Mouse (Mus musculus): Measurements from ENCODE around the gene Kcna2. TPM values are rescaled to one million over a fixed set of nuclear protein-coding genes. Genes with fewer than 3 reads are reported as not detected.

Gene Kcna2
- polyA plus RNA-seq, 1 experiment from 2014 or later = 1.3 TPM

DNA sequence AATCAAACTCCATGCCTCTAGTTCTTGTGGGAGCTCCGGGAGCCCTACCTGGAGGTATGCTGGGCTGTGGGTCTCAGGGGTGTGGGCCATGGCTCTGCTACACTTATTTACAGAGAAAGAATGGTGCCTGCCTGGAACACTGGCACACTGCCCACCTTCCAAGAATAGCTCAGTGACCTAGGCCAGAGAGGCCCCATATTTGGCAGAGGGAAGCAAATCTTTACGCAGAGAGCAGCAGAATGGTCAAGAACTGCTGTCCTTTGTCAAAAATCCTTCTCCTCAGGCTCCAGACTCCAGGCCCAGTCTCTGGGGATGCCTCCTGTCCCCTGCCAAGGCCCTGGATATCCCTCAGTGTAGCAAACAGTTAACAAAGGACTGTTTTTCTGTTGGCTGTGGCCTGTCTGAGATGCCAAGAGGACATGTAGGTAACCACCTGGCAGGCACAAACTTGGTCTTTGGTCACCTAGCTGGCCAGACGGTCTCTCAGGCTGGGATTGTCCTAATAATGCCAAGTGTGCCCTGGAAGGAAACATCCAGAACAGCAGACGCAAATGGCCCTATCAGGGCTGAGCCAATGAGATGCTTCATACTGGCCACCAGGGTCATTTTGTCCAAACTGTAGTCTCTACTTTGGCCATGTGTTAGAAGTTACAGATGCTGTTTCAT is 29.8 kb downstream of the Kcna2 start:
- no peak overlapping the region for H3K9ac ChIP-seq
- H3K27ac ChIP-seq = no peak overlapping the region
- peaks cover 12% of the 10 kb centered on the region for H3K4me1 ChIP-seq (replicated peaks)
- H3K4me2 ChIP-seq = no peak overlapping the region
- no peak overlapping the region for H3K4me3 ChIP-seq
- no peaks in the 10 kb centered on the region for H3K36me3 ChIP-seq
- no peak for ATAC-seq (ENCODE audit: low FRiP score)
- WGBS = 86% methylated on average over 4 of the region's 4 CpGs
- H3K27me3 ChIP-seq = no peaks in the 10 kb centered on the region
- no peaks in the 10 kb centered on the region for H3K9me3 ChIP-seq

DNA sequence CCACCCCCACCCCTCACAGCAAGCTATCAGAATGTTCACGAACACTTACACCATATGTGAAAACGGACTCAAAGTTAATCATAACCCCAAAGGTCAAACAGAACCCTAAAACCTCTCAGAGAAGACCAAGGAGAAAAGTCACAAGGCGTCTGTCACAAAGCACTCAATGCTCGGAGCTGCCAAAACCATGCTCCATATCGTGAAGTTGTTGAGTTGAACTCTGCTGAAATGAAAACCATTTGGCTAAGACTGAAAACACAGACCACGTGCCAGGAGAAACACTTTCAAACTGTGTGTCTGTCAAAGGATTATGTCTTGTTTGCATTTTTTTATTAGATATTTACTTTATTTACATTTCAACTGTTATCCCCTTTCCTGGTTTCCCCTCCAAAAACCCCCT is 30.9 kb downstream of the Kcna2 start:
- no peaks in the 10 kb centered on the region for H3K27me3 ChIP-seq
- H3K4me1 ChIP-seq (replicated peaks) = peaks cover 12% of the 10 kb centered on the region
- 75% methylated on average over 6 of the region's 6 CpGs for WGBS
- H3K4me2 ChIP-seq = no peak overlapping the region
- H3K9me3 ChIP-seq = no peaks in the 10 kb centered on the region
- no peak for ATAC-seq (ENCODE audit: low FRiP score)
- no peaks in the 10 kb centered on the region for H3K36me3 ChIP-seq
- no peak overlapping the region for H3K4me3 ChIP-seq
- H3K9ac ChIP-seq = no peak overlapping the region
- H3K27ac ChIP-seq = peak overlapping the region; percentile 12; the same call in 1 of the 2 replicates

DNA sequence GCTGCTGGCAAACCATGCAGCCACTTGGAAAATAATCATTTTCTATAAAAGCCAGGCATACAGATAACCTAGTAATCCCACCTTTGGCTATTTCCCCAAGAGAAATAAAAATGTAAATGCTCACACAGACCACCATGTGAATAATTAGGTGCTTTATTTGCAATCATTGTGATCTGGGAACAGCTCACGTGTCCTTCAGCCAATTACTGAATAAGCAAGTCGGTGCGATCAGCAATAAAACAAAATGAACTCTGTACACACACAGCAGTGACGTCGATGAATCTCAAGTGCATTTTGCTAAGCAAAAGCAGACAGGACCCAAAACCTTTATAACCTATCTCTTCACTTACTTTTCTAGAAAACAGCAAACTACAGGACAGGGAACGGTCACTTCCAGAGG is 31.7 kb downstream of the Kcna2 start:
- H3K4me2 ChIP-seq = no peak overlapping the region
- H3K9me3 ChIP-seq = no peaks in the 10 kb centered on the region
- peak; percentile 57; the same call in 1 of the 2 replicates for ATAC-seq (ENCODE audit: low FRiP score)
- no peak overlapping the region for H3K9ac ChIP-seq
- peaks cover 12% of the 10 kb centered on the region for H3K4me1 ChIP-seq (replicated peaks)
- H3K27ac ChIP-seq = peak overlapping the region; percentile 12; the same call in 1 of the 2 replicates
- 55% methylated on average over 6 of the region's 6 CpGs for WGBS
- H3K4me3 ChIP-seq = no peak overlapping the region
- no peaks in the 10 kb centered on the region for H3K36me3 ChIP-seq
- H3K27me3 ChIP-seq = no peaks in the 10 kb centered on the region

DNA sequence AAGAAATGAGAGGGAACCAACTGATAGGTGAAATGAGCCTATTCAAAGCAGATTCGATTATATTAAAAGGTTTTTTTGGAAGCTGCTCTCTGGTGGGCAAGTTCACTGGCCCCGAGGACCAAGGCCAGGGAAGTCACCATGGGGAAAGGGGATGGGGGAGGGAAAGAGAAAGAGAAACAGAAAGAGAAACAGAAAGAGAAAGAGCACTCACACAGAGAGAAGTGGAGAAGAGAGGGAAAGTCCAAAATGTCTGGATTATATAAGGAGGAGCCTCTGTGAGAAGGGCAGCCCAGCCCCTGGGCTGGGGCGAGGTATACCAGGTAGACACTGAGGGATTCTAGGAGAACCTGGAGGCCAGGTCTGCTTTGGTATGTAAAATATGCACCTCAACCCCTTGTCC is 33.5 kb downstream of the Kcna2 start:
- Histone ChIP-seq H3K27me3 (no peaks in the 10 kb centered on the region), H3K36me3 (no peaks in the 10 kb centered on the region), H3K4me3 (no peak overlapping the region), H3K9ac (no peak overlapping the region), H3K27ac (no peak overlapping the region), H3K4me2 (no peak overlapping the region), H3K4me1 (replicated peaks) (peaks cover 7% of the 10 kb centered on the region), H3K9me3 (no peaks in the 10 kb centered on the region)
- ATAC-seq (ENCODE audit: low FRiP score) = no peak
- WGBS = 91% methylated on average over 3 of the region's 3 CpGs

DNA sequence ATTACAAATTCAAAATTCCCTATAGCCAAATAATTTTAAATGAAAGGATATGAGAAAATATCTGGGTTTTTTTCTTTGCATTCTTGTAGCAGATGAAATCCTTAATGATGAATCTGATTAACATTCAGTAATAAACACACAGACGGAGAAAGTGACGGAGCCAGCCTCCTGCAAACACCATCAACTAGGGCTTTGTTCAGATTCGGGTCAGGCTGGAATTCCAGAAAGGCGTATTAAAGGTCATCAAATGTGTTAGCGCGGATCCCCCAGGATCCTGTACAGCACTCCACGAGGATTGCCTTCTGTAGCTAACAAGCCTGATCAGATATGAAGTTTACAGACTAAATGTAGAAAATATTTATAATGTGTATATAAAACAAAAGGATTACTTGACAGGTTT is 46.2 kb downstream of the Kcna2 start:
- H3K36me3 ChIP-seq = no peaks in the 10 kb centered on the region
- WGBS = 51% methylated on average over 7 of the region's 7 CpGs
- no peaks in the 10 kb centered on the region for H3K9me3 ChIP-seq

DNA sequence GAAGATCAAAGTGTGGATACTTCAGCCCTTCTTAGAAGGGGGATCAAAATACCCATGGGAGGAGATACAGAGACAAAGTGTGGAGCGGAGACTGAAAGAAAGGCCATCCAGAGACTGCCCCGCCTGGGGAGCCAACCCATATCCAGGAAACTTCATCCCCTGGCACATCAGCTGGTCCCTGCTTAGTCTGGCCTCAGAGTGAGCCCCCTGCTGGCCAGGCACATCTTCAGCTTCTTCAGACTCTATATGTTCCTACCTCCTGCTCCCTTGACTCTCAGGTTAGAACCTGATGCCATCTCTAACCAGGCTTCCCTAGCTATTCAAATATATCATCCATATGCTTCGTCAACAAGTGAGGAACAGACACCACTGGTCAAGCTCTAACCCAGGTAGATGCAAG is 48.1 kb downstream of the Kcna2 start:
- Histone ChIP-seq H3K27ac (no peak overlapping the region), H3K9me3 (no peaks in the 10 kb centered on the region), H3K27me3 (no peaks in the 10 kb centered on the region), H3K9ac (no peak overlapping the region), H3K36me3 (no peaks in the 10 kb centered on the region), H3K4me3 (no peak overlapping the region), H3K4me1 (replicated peaks) (peaks cover 21% of the 10 kb centered on the region), H3K4me2 (no peak overlapping the region)
- no peak for ATAC-seq (ENCODE audit: low FRiP score)
- WGBS = 73% methylated on average over 3 of the region's 3 CpGs

More for the DNA sequence above, 46.2 kb downstream of the Kcna2 start:
- Histone ChIP-seq H3K27me3 (no peaks in the 10 kb centered on the region), H3K4me2 (no peak overlapping the region), H3K9ac (no peak overlapping the region), H3K4me1 (replicated peaks) (peaks cover 21% of the 10 kb centered on the region), H3K27ac (no peak overlapping the region), H3K4me3 (no peak overlapping the region)
- no peak for ATAC-seq (ENCODE audit: low FRiP score)

DNA sequence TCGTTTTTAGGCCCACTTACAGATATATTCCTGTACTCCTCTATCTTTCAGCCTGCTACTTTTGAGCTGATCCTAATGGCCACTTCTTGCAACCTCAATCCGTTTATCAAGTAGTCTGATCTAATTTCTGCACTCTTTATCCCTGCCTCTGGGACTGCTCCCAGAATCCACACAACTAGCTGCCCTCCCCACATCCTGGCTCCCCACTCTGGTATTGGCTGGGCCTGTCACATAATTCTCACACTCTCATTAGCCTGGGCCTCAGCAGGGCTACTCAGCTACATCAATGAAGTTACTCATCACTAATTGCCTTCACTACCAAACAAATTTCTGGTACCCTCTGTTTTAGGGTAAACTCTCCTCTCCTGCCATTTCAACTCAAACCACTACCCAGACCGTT is 49.5 kb downstream of the Kcna2 start:
- no peaks in the 10 kb centered on the region for H3K27me3 ChIP-seq
- H3K9me3 ChIP-seq = no peaks in the 10 kb centered on the region
- no peak overlapping the region for H3K9ac ChIP-seq
- WGBS = 41% methylated on average over 3 of the region's 3 CpGs
- H3K36me3 ChIP-seq = no peaks in the 10 kb centered on the region
- H3K4me1 ChIP-seq (replicated peaks) = peaks cover 21% of the 10 kb centered on the region
- H3K27ac ChIP-seq = peak overlapping the region; percentile 49
- ATAC-seq (ENCODE audit: low FRiP score) = peak; percentile 70
- no peak overlapping the region for H3K4me3 ChIP-seq
- H3K4me2 ChIP-seq = no peak overlapping the region

DNA sequence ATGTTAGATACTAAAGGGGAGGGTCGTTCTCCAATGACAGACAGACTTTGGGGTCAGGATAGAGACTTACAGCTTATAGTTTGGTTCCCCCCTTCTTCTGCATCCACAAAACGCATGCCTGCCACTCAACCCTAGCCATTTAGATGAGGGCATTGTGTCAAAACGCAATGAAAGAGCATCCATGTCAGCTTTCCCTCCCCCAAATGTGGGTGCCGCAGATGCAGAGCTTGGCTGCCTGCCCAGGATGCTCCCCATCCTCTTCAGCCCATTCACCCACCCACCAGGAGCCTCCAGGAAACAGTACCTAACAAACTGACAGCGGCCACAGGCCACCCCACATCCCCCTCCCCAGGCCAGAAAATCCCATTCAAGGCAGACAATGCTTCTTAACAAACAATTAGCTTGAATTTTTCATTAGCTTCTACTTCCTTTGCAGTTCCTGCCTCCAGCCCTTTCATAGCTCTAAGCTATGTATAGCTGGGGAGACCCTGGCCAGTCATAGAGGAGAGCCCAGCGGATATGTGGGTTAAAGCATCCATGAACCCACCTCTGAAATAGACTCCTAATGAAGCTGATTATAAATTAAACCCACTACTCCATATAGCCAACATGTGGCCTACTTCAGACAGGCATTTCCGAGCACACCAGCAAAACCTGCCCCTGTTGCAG is 50.1 kb downstream of the Kcna2 start:
- no peaks in the 10 kb centered on the region for H3K9me3 ChIP-seq
- H3K4me3 ChIP-seq = no peak overlapping the region
- no peaks in the 10 kb centered on the region for H3K27me3 ChIP-seq
- no peak overlapping the region for H3K4me2 ChIP-seq
- WGBS = 38% methylated on average over 7 of the region's 7 CpGs
- H3K27ac ChIP-seq = peak overlapping the region; percentile 49
- H3K4me1 ChIP-seq (replicated peaks) = peaks cover 21% of the 10 kb centered on the region
- H3K9ac ChIP-seq = no peak overlapping the region
- H3K36me3 ChIP-seq = no peaks in the 10 kb centered on the region
- ATAC-seq (ENCODE audit: low FRiP score) = peak; percentile 75

DNA sequence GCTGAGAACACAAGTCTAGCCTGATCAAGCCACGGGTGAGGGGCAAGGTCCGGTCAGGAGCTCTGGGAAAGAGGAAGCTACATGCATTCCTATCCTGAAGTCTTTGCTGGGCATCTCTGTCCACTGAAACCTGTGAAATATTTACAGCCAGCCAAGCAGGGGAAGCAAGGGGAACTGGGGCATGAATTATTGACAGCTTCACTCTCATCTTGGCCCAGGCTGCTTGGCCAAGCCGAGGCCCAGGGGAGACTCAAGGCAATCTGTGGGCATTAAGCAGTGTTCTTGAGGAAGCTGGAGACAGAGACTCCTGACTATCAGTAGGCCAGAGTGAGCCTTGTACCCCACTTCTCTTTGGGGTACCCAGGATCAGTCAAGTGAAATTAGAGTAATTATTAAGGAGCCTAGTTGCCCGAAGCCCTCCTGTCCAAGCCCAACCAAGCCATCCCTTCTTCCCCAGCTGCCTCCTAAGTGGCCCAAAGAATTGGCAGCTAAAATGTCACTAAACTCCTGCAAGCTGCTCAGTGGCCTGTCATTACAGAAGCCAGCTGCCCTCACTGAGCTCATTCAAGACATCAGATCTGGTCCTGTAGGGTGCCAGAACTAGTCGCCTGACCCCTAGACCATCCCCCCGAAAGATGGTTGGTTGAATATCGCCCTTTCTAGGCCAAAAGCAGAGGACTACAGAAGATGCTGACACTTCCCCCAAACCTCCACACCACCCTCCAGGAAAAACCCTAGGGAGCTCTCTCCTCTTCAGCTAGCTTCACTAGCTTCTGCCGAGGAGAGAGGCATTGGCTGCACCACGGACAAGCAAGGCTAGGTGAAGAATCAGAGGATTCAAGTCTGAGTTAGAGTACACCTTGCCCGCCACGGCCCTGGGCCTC is 53.1 kb downstream of the Kcna2 start:
- H3K4me3 ChIP-seq = no peak overlapping the region
- WGBS = 91% methylated on average over 11 of the region's 11 CpGs
- H3K27me3 ChIP-seq = no peaks in the 10 kb centered on the region
- no peaks in the 10 kb centered on the region for H3K36me3 ChIP-seq
- peaks cover 21% of the 10 kb centered on the region for H3K4me1 ChIP-seq (replicated peaks)
- H3K9ac ChIP-seq = no peak overlapping the region
- H3K27ac ChIP-seq = no peak overlapping the region
- no peaks in the 10 kb centered on the region for H3K9me3 ChIP-seq
- ATAC-seq (ENCODE audit: low FRiP score) = no peak
- no peak overlapping the region for H3K4me2 ChIP-seq

DNA sequence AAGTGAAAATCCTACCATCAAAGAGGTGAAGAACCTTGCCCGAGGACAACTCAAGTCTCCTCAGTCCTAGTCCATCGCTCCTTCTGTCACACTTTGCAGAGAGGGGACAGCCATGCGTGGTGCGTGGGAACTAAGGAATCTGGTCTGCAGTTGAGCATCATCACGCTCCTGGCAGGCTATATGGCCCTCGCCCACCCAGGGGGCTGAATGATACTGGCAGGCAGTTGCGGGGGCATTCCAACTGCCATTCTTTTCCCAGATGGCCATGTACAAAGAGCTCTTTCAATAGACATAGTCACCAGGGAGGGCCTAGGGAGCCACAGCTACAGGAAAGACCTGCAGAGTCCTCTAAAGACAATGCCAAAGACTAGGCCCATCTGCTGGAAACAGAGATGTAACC is 57.9 kb downstream of the Kcna2 start:
- Histone ChIP-seq H3K27ac (no peak overlapping the region), H3K27me3 (0 out of 2 replicates have a peak, but pooled peaks cover 3% of the 10 kb centered on the region), H3K4me2 (no peak overlapping the region), H3K9ac (no peak overlapping the region), H3K4me1 (replicated peaks) (peaks cover 9% of the 10 kb centered on the region), H3K4me3 (no peak overlapping the region), H3K9me3 (no peaks in the 10 kb centered on the region), H3K36me3 (no peaks in the 10 kb centered on the region)
- 83% methylated on average over 7 of the region's 7 CpGs for WGBS
- no peak for ATAC-seq (ENCODE audit: low FRiP score)

DNA sequence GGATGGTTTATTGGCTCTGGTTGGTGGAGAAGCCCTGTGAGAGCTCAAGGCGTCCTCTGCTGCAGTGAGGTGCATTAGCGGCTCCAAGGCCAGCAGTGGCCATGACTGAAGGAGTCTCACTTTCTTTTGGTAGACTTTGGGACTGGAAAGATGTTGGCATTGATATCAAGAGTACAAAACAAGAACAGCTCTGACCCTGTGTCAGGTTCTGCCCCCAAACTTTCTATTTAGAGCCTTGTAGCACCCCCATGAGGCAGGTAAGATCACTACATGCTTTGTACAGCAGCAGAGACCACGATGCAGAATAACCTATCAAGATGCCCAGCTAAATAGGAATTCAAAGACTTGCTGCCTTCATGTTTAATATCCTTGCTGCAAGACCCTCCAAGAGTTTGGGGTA is 58.5 kb downstream of the Kcna2 start:
- WGBS = 64% methylated on average over 3 of the region's 3 CpGs
- H3K4me1 ChIP-seq (replicated peaks) = peaks cover 9% of the 10 kb centered on the region
- no peak for ATAC-seq (ENCODE audit: low FRiP score)
- H3K36me3 ChIP-seq = no peaks in the 10 kb centered on the region
- no peaks in the 10 kb centered on the region for H3K9me3 ChIP-seq
- H3K9ac ChIP-seq = no peak overlapping the region
- H3K4me3 ChIP-seq = 0 out of 2 replicates have a peak overlapping the region, but pooled peaks have one; percentile 26
- 0 out of 2 replicates have a peak, but pooled peaks cover 3% of the 10 kb centered on the region for H3K27me3 ChIP-seq
- H3K27ac ChIP-seq = no peak overlapping the region
- H3K4me2 ChIP-seq = peak overlapping the region; percentile 51

DNA sequence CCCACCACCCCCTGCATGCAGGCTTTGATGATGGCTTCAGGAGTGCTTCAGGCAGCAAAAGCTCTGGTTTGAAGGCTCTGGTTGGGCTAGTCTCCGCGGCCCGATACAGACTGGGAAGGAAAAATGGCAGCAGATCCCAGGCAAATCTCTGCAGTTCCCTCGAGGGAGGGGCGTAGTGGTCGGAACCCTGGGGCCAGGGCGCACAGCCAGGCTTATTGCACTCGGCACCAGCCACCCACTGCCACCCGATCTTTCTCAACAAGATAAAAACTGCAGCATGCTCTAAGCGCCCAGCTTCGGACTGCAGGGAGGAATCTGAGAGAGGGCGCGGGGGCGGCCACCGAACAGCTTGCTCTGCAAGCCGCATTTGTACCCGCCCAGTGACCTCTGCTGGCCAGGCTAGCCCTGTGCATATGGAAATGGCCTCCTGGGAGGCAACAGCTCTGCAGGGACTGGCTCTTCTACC is 58.9 kb downstream of the Kcna2 start:
- 3% methylated on average over 17 of the region's 17 CpGs for WGBS
- ATAC-seq (ENCODE audit: low FRiP score) = peak; percentile 44
- H3K9ac ChIP-seq = peak overlapping the region; percentile 59; the same call in 1 of the 2 replicates
- peak overlapping the region; percentile 26 for H3K4me3 ChIP-seq
- H3K9me3 ChIP-seq = no peaks in the 10 kb centered on the region
- H3K36me3 ChIP-seq = no peaks in the 10 kb centered on the region
- peak overlapping the region; percentile 51 for H3K4me2 ChIP-seq
- no peak overlapping the region for H3K27ac ChIP-seq
- H3K27me3 ChIP-seq = 0 out of 2 replicates have a peak, but pooled peaks cover 3% of the 10 kb centered on the region
- H3K4me1 ChIP-seq (replicated peaks) = peaks cover 9% of the 10 kb centered on the region
